Mouse (Mus musculus): ENCODE data around the gene Zfp280b. TPM values are rescaled to one million over a fixed set of nuclear protein-coding genes. Genes with fewer than 3 reads are reported as not detected.

The Zfp280b gene
- polyA plus RNA-seq, 1 experiment from 2014 or later, result 6.1 TPM

GRCm38 (mm10) chr10:76009812-76010211, 22.6 kb upstream of the Zfp280b start:
- Histone ChIP-seq H3K9me3 (ENCODE audit: control insufficient read depth, low read length) (no peaks in the 10 kb centered on the region), H3K9ac (ENCODE audit: low read length) (no peak overlapping the region), H3K27ac (replicated peaks) (no peak overlapping the region), H3K36me3 (ENCODE audit: control insufficient read depth, insufficient read depth, low read length) (no peaks in the 10 kb centered on the region), H3K4me3 (ENCODE audit: low read depth, low read length) (no peak overlapping the region), H3K4me1 (replicated peaks; ENCODE audit: control insufficient read depth, insufficient read depth) (no peaks in the 10 kb centered on the region), H3K27me3 (ENCODE audit: control insufficient read depth, insufficient read depth, low read length) (no peaks in the 10 kb centered on the region), H3K4me2 (replicated peaks; ENCODE audit: low read depth) (no peak overlapping the region)
- TF ChIP-seq EP300 (optimal IDR thresholded peaks at IDR 0.05) (no peak), CTCF (IDR thresholded peaks at IDR 0.05; ENCODE audit: low read depth) (no peak)
- ATAC-seq (ENCODE audit: low FRiP score, low TSS enrichment) (no peak), DNase-seq (ENCODE audit: low spot score) (no peak)
- 76% methylated on average over 3 of the region's 3 CpGs for WGBS

GRCm38 (mm10) chr10:76012922-76013321, 19.5 kb upstream of the Zfp280b start:
- H3K36me3 ChIP-seq (ENCODE audit: control insufficient read depth, insufficient read depth, low read length), result no peaks in the 10 kb centered on the region
- no peak for TF ChIP-seq CTCF (IDR thresholded peaks at IDR 0.05; ENCODE audit: low read depth)
- TF ChIP-seq EP300 (optimal IDR thresholded peaks at IDR 0.05), result no peak
- H3K4me3 ChIP-seq (ENCODE audit: low read depth, low read length), result no peak overlapping the region
- H3K27me3 ChIP-seq (ENCODE audit: control insufficient read depth, insufficient read depth, low read length), result no peaks in the 10 kb centered on the region
- H3K4me1 ChIP-seq (replicated peaks; ENCODE audit: control insufficient read depth, insufficient read depth), result no peaks in the 10 kb centered on the region
- no peak overlapping the region for H3K27ac ChIP-seq (replicated peaks)
- 61% methylated on average over 6 of the region's 6 CpGs for WGBS
- H3K9ac ChIP-seq (ENCODE audit: low read length), result no peak overlapping the region
- H3K9me3 ChIP-seq (ENCODE audit: control insufficient read depth, low read length), result no peaks in the 10 kb centered on the region
- no peak for DNase-seq (ENCODE audit: low spot score)
- no peak overlapping the region for H3K4me2 ChIP-seq (replicated peaks; ENCODE audit: low read depth)
- ATAC-seq (ENCODE audit: low FRiP score, low TSS enrichment), result no peak

GRCm38 (mm10) chr10:76016886-76017285, 15.6 kb upstream of the Zfp280b start:
- Histone ChIP-seq H3K36me3 (ENCODE audit: control insufficient read depth, insufficient read depth, low read length) (no peaks in the 10 kb centered on the region), H3K9me3 (ENCODE audit: control insufficient read depth, low read length) (no peaks in the 10 kb centered on the region), H3K27ac (replicated peaks) (no peak overlapping the region), H3K27me3 (ENCODE audit: control insufficient read depth, insufficient read depth, low read length) (no peaks in the 10 kb centered on the region), H3K4me1 (replicated peaks; ENCODE audit: control insufficient read depth, insufficient read depth) (no peaks in the 10 kb centered on the region), H3K9ac (ENCODE audit: low read length) (no peak overlapping the region), H3K4me3 (ENCODE audit: low read depth, low read length) (no peak overlapping the region), H3K4me2 (replicated peaks; ENCODE audit: low read depth) (no peak overlapping the region)
- ATAC-seq (ENCODE audit: low FRiP score, low TSS enrichment) (no peak), DNase-seq (ENCODE audit: low spot score) (no peak)
- 89% methylated on average over 3 of the region's 3 CpGs for WGBS
- TF ChIP-seq EP300 (optimal IDR thresholded peaks at IDR 0.05) (no peak), CTCF (IDR thresholded peaks at IDR 0.05; ENCODE audit: low read depth) (no peak)

- 30% methylated on average over 3 of the region's 3 CpGs for WGBS
- TF ChIP-seq CTCF (IDR thresholded peaks at IDR 0.05; ENCODE audit: low read depth) (no peak), EP300 (optimal IDR thresholded peaks at IDR 0.05) (no peak)
- no peak for ATAC-seq (ENCODE audit: low FRiP score, low TSS enrichment)
- H3K9ac ChIP-seq (ENCODE audit: low read length), result no peak overlapping the region
- H3K9me3 ChIP-seq (ENCODE audit: control insufficient read depth, low read length), result peaks cover 3% of the 10 kb centered on the region; the same call in 1 of the 2 replicates
- H3K4me2 ChIP-seq (replicated peaks; ENCODE audit: low read depth), result no peak overlapping the region
- no peak overlapping the region for H3K4me3 ChIP-seq (ENCODE audit: low read depth, low read length)
- no peak overlapping the region for H3K27ac ChIP-seq (replicated peaks)
- no peaks in the 10 kb centered on the region for H3K36me3 ChIP-seq (ENCODE audit: control insufficient read depth, insufficient read depth, low read length)
- no peaks in the 10 kb centered on the region for H3K27me3 ChIP-seq (ENCODE audit: control insufficient read depth, insufficient read depth, low read length)
- DNase-seq (ENCODE audit: low spot score), result no peak
- H3K4me1 ChIP-seq (replicated peaks; ENCODE audit: control insufficient read depth, insufficient read depth), result no peaks in the 10 kb centered on the region
These were observed 10.7 kb upstream of the Zfp280b start for GRCm38 (mm10) chr10:76021728-76022127.

GRCm38 (mm10) chr10:76023921-76024320, 8.5 kb upstream of the Zfp280b start:
- DNase-seq (ENCODE audit: low spot score), result no peak
- Histone ChIP-seq H3K27ac (replicated peaks) (no peak overlapping the region), H3K9ac (ENCODE audit: low read length) (no peak overlapping the region), H3K4me1 (replicated peaks; ENCODE audit: control insufficient read depth, insufficient read depth) (no peaks in the 10 kb centered on the region), H3K27me3 (ENCODE audit: control insufficient read depth, insufficient read depth, low read length) (no peaks in the 10 kb centered on the region), H3K36me3 (ENCODE audit: control insufficient read depth, insufficient read depth, low read length) (no peaks in the 10 kb centered on the region), H3K9me3 (ENCODE audit: control insufficient read depth, low read length) (peaks cover 3% of the 10 kb centered on the region; the same call in 1 of the 2 replicates), H3K4me2 (replicated peaks; ENCODE audit: low read depth) (no peak overlapping the region), H3K4me3 (ENCODE audit: low read depth, low read length) (no peak overlapping the region)
- TF ChIP-seq EP300 (optimal IDR thresholded peaks at IDR 0.05) (no peak), CTCF (IDR thresholded peaks at IDR 0.05; ENCODE audit: low read depth) (no peak)
- 88% methylated on average over 6 of the region's 6 CpGs for WGBS
- ATAC-seq (ENCODE audit: low FRiP score, low TSS enrichment), result no peak

GRCm38 (mm10) chr10:76025470-76026190, 6.8 kb upstream of the Zfp280b start:
- Histone ChIP-seq H3K27me3 (ENCODE audit: control insufficient read depth, insufficient read depth, low read length) (no peaks in the 10 kb centered on the region), H3K27ac (replicated peaks) (no peak overlapping the region), H3K4me2 (replicated peaks; ENCODE audit: low read depth) (no peak overlapping the region), H3K4me1 (replicated peaks; ENCODE audit: control insufficient read depth, insufficient read depth) (no peaks in the 10 kb centered on the region), H3K9ac (ENCODE audit: low read length) (no peak overlapping the region), H3K36me3 (ENCODE audit: control insufficient read depth, insufficient read depth, low read length) (no peaks in the 10 kb centered on the region), H3K9me3 (ENCODE audit: control insufficient read depth, low read length) (peaks cover 3% of the 10 kb centered on the region; the same call in 1 of the 2 replicates), H3K4me3 (ENCODE audit: low read depth, low read length) (no peak overlapping the region)
- ATAC-seq (ENCODE audit: low FRiP score, low TSS enrichment), result no peak
- TF ChIP-seq EP300 (optimal IDR thresholded peaks at IDR 0.05), result no peak
- TF ChIP-seq CTCF (IDR thresholded peaks at IDR 0.05; ENCODE audit: low read depth), result no peak
- no peak for DNase-seq (ENCODE audit: low spot score)
- WGBS, result 94% methylated on average over 9 of the region's 10 CpGs
